Mouse (Mus musculus): ENCODE results near the gene Gm10643. TPM values are rescaled to one million over a fixed set of nuclear protein-coding genes. Genes with fewer than 3 reads are reported as not detected.

Gene Gm10643
- total RNA-seq, 1 experiment from 2014 or later = 12.5 TPM

GRCm38 (mm10) chr8:84073230-84073976, 8.5 kb upstream of the Gm10643 start:
- ATAC-seq (ENCODE audit: extremely low read depth, insufficient number of reproducible peaks, low FRiP score, poor library complexity, severe bottlenecking) = no peak

DNA sequence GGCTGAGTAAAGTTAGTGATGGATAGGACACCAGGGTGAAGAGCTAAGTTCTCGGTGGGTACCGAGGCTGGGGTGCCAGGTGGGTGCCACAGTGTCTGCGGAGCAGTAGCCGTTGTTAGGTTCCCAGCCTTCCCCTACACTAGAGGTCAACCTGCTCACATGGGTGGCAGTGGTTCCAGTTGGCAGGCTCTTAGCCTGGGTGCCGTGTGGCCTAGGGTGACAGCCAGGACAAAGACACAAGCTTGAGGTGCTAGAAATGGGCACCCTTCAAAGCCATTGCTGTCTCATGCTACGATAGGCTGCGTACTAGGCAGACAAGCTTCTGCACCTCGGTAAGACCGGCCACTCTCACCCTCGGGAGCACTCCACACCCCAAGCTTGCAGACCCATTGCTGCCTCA, 7.4 kb upstream of the Gm10643 start:
- ATAC-seq (ENCODE audit: extremely low read depth, insufficient number of reproducible peaks, low FRiP score, poor library complexity, severe bottlenecking) = no peak

GRCm38 (mm10) chr8:84071921-84072320, 7.0 kb upstream of the Gm10643 start:
- ATAC-seq (ENCODE audit: extremely low read depth, insufficient number of reproducible peaks, low FRiP score, poor library complexity, severe bottlenecking) = no peak

GRCm38 (mm10) chr8:84070667-84071066, 5.7 kb upstream of the Gm10643 start:
- ATAC-seq (ENCODE audit: extremely low read depth, insufficient number of reproducible peaks, low FRiP score, poor library complexity, severe bottlenecking) = no peak

DNA sequence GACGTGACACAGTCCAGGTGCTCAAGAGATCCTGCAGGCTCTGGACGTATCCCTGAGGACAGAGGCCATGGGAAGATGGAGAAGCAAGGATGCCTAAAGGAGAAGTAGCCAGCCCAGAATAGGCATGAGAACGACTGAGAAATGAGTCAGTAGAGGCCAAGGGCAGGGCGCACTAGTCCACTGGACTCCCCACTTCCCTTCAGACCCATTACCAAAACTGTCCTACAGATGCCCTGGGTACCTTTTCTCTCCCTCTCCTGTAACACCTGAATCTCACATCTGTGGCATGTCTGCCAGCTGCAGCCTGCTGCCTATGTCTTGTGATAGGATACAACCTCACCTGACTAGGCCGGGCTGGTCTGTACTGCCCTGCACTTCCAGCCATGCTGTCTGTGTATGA, 5.3 kb upstream of the Gm10643 start:
- ATAC-seq (ENCODE audit: extremely low read depth, insufficient number of reproducible peaks, low FRiP score, poor library complexity, severe bottlenecking) = no peak

DNA sequence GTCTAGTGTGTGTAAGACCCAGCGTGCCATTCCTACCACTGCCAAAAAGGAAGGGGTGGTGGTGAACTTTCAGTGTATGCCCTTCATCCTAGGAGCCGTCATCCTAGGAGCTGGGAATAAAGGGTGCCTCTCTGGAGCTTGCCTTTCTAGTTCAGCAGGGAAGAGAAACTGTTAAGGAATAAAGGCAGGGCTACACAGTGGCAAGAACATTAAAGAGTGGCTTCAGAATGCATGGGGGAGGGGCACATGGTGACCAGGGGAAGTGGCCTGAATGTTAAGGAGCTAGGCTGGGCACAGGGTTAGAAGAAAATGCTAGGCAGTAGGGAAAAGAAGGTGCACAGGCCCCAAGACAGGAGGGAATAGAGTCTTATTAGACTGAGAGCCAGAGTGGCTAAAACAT, 4.8 kb upstream of the Gm10643 start:
- ATAC-seq (ENCODE audit: extremely low read depth, insufficient number of reproducible peaks, low FRiP score, poor library complexity, severe bottlenecking) = no peak

DNA sequence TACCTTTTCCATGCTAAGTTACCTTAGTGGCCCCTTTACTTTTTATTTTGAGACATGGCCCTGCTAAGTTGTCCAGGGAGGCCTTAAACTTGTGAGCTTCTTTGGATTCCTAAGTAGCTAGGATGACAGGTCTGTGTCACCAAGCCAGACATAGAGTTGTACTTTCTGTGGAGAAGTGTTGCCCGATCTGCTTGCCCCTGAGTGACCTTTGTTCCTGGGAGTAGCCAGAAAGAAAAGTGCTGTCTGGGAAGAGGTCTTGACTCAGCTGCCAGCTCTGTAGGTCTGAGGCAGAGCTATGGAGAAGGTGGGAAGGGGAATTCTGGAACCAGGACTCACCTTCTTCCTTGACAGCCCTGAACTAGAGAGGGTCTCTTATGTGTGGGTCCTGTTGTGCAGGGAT, 4.2 kb upstream of the Gm10643 start:
- ATAC-seq (ENCODE audit: extremely low read depth, insufficient number of reproducible peaks, low FRiP score, poor library complexity, severe bottlenecking) = no peak

GRCm38 (mm10) chr8:84068316-84069035, 3.5 kb upstream of the Gm10643 start:
- ATAC-seq (ENCODE audit: extremely low read depth, insufficient number of reproducible peaks, low FRiP score, poor library complexity, severe bottlenecking) = no peak

GRCm38 (mm10) chr8:84067911-84068310, 3.0 kb upstream of the Gm10643 start:
- ATAC-seq (ENCODE audit: extremely low read depth, insufficient number of reproducible peaks, low FRiP score, poor library complexity, severe bottlenecking) = no peak

DNA sequence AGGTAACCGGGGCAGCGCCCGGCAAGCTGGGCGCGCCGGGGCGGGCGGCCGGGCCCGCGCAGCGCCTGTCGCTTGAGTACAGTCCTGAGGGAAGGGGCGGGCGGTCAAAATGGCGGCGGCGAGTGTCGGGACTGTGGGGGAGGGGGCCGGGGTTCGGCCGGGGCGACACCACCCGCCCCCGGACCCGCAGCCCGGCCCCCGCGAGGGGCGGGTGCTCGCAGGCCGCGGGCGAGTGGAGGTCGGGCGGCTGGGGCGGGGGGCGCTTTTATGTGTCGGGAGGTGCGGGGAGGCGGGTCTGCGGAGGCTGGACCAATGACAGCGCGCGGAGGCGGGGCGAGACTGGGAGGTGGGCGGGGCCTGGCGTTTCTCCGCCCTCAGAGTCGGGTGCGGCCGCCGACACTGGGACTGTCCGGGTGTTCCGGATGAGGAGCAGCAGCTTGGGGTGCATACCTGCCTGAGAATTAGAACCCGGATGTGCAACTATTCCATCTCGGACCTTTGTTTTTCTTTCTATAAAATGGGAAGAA, 2.2 kb upstream of the Gm10643 start:
- peak; percentile 37 for ATAC-seq (ENCODE audit: extremely low read depth, insufficient number of reproducible peaks, low FRiP score, poor library complexity, severe bottlenecking)

DNA sequence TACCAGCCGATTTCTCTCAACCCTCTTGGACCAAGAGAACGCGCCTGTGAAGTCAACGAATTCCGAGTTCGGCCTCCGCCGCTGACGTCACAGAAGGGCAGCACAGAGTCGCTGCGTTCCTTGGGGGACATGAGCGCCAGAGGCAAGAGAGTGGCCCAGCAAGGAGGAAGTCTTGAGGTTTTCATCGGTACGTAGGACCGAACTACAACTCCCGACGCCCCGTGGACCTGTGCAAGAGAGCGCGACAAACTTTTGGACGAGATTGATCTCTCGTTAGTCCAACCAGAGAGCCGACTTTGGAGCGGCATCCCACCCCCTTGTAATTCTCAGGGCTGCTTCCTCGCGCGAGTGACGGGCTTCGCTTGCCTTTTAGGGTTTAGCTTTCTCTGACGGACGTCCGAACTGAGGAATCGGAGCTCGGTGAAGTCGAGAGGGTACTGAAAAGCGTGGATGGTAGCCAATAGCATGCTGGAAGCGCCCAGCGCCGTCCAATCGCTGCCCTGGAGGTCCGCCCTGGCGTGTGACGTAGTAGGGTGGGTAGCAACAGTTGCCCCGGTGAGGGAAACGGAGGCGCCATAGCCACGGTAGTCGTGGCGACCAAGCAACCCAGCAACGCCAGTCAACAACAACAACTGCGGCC, 1.5 kb upstream of the Gm10643 start, which contains the start of gene Rfx1:
Gene Rfx1 (plus strand): TSS at position 544 of the 640 bp plus-strand sequence.
- ATAC-seq (ENCODE audit: extremely low read depth, insufficient number of reproducible peaks, low FRiP score, poor library complexity, severe bottlenecking) = peak; percentile 83

DNA sequence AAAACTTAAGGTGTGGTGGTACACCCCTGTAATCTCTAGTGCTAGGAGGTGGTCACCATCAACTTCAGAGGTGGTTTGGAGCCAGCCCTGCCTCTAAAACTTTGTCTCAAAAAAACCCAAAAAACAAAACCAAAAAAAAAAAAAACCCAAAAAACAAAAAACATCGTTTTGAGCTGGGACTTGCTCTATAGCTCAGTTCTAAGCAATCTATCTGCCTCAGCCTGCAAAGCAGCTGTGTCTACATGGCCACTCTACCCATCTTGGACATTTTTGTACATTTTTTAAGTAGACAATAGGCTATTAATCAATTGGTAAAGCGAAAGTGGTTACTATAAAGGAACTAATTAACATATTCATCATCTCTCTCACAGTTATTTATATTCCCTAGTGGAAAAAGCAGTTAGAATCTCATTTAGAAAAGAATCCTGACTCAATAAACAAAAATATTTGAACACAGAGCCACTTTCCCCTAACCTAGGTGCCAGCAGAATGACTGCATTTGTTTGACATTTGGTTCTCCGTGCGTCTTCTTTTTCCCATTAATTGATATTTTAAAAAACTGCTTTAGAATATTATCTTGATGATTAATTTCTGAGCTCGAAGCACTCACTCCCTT, 628 bp upstream of the Gm10643 start:
- ATAC-seq (ENCODE audit: extremely low read depth, insufficient number of reproducible peaks, low FRiP score, poor library complexity, severe bottlenecking) = no peak

DNA sequence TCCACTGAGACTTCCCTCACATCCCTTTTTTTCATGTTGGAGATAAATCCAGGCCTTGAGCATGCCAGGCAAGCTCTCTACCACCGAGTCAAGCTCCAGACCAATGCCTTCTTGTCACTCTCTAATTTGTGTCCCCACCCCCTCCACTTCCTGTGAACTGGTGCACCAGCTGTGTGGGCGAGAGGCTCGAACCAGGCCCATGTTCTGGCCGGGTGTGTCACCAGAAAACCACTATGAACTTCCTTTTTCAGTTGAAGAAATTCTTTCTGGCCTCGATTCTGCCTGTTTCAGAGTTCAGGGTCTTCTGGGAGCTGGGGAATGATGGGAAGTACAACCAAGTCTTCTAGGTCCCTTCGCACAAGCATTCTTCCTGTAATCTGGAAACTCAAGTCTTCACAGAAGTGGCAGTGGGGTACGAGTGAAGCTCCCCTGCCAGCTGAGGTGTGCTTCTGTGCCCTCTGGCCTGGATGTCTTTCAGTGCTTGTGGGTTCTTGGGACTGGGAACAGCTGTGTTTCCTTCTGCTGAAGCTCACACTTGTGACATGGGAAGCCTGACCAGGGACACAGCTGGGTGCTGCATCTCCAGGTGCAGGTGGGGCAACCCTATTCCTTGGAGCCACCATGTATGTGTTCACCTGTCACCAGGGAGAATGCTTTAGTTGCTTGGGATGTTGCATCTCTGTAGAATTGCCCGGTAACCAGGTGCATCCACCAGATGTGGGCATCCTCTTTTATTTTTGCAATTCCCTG, 901 bp downstream of the Gm10643 start:
- ATAC-seq (ENCODE audit: extremely low read depth, insufficient number of reproducible peaks, low FRiP score, poor library complexity, severe bottlenecking) = no peak; the same call in 1 of the 2 replicates

- no peak for ATAC-seq (ENCODE audit: extremely low read depth, insufficient number of reproducible peaks, low FRiP score, poor library complexity, severe bottlenecking)
Measured at GRCm38 (mm10) chr8:84060245-84060644, 4.7 kb downstream of the Gm10643 start.

DNA sequence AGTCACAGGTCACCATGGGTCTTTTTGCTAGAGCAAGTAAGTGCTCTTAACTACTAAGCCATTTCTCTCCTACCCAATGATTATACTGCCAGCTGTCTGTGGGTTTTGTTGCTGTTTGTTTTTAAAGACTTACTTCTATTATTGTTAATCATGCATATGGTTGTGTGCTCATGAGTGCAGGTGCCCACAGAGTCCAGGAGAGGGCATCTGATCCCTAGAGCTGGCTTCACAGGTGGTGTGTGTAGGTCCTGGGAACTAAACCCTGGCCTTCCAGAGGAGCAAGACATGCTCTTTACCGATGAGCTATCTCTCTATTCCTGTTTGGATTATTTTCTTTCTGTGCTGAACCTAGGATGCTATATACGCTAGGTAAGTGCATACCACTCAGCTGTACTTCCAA, 5.7 kb downstream of the Gm10643 start:
- ATAC-seq (ENCODE audit: extremely low read depth, insufficient number of reproducible peaks, low FRiP score, poor library complexity, severe bottlenecking) = no peak

DNA sequence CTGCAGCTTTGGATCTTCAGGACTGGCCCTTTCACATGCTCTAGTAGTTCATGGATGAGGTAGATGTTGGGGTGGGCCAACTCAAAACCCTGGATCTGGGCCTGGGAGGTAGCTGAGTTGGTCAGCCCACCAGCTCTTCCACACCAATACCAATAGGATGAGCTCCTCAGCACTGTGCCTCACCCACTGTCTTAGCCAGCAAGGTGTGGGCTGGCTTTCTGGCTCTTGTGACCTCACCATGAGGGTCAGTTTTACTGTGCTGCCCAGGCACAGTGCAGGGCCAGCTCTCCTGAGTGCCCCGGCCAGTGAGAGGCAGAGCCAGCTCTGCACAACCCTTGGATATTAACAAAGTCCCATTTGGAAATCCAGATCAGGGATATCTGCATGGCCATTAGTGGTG, 7.1 kb downstream of the Gm10643 start:
- ATAC-seq (ENCODE audit: extremely low read depth, insufficient number of reproducible peaks, low FRiP score, poor library complexity, severe bottlenecking) = no peak

- ATAC-seq (ENCODE audit: extremely low read depth, insufficient number of reproducible peaks, low FRiP score, poor library complexity, severe bottlenecking) = no peak
Measured at GRCm38 (mm10) chr8:84053229-84053628, 11.7 kb downstream of the Gm10643 start.

- no peak for ATAC-seq (ENCODE audit: extremely low read depth, insufficient number of reproducible peaks, low FRiP score, poor library complexity, severe bottlenecking)
Measured at GRCm38 (mm10) chr8:84052746-84053145, 12.2 kb downstream of the Gm10643 start.

- no peak for ATAC-seq (ENCODE audit: extremely low read depth, insufficient number of reproducible peaks, low FRiP score, poor library complexity, severe bottlenecking)
Measured at GRCm38 (mm10) chr8:84048171-84048570, 16.8 kb downstream of the Gm10643 start.

All from neutrophil, adult 5-6 weeks (primary cell).